Mouse (Mus musculus): ENCODE results near the gene Vmn1r44. TPM values are rescaled to one million over a fixed set of nuclear protein-coding genes. Genes with fewer than 3 reads are reported as not detected.

Vmn1r44 gene
- total RNA-seq, 1 experiment: not detected

DNA sequence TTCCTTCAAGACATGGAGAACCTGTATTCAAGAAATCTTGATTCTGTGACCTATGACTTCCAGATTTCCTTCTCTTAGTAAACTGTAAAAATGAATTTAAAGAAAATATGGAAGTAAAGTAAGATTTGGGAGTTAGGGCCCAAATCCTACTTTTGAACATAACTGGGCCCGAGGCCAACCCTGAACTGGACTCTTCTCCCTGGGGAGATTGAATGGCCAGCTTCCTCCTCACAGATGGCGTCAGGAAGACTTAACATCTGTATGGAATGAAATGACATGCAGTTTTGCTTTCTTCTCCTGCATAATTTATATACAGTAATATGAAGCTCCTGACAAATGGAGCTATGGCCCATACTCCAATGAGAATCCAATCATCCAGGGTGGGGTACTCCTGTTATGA, 57.5 kb downstream of the Vmn1r44 start:
- H3K4me1 ChIP-seq (ENCODE audit: control insufficient read depth in 2 of 2, insufficient read depth in 2 of 2, low read length in 2 of 2, poor library complexity in 1 of 2): no peaks in the 10 kb centered on the region

More for the DNA sequence above, 57.5 kb downstream of the Vmn1r44 start:
- no peak for DNase-seq (ENCODE audit: low read depth, low spot score)
- no peak overlapping the region for H3K27ac ChIP-seq (ENCODE audit: insufficient read depth, low read depth, low read length, poor library complexity, severe bottlenecking)
- TF ChIP-seq HCFC1 (IDR thresholded peaks at IDR 0.05; ENCODE audit: borderline replicate concordance, insufficient read depth, low read length): no peak
- no peak for TF ChIP-seq CHD2 (IDR thresholded peaks at IDR 0.05; ENCODE audit: low read depth, low read length)
- no peak for TF ChIP-seq MAFK (IDR thresholded peaks at IDR 0.05; ENCODE audit: insufficient read depth, low read depth, low read length)
- no peak for TF ChIP-seq ZNF384 (IDR thresholded peaks at IDR 0.05; ENCODE audit: low read depth, low read length)
- TF ChIP-seq ZC3H11A (IDR thresholded peaks at IDR 0.05; ENCODE audit: borderline replicate concordance, low read depth, low read length): no peak
- H3K9ac ChIP-seq (ENCODE audit: insufficient read depth, low read depth, low read length, poor library complexity, severe bottlenecking): no peak overlapping the region
- H3K36me3 ChIP-seq (ENCODE audit: control insufficient read depth, insufficient read depth, low read length, poor library complexity, severe bottlenecking): no peaks in the 10 kb centered on the region
- no peaks in the 10 kb centered on the region for H3K9me3 ChIP-seq (ENCODE audit: control insufficient read depth, insufficient read depth, low read depth, low read length)
- no peak overlapping the region for H3K4me3 ChIP-seq (ENCODE audit: insufficient read depth in 1 of 2, low read depth in 1 of 2, low read length in 2 of 2, poor library complexity in 1 of 2, severe bottlenecking in 1 of 2)
- in situ Hi-C loops (cut with MboI; ENCODE audit: low sequenced_read_pairs in 2 of 2, unreplicated experiment in 2 of 2): no loop called here

Other genes with a start within 250 kb of the Vmn1r44 start
- gene Txnrd3, start 239.7 kb upstream of the Vmn1r44 start, total RNA-seq (2012; rRNA removed): 4.9 and 5.1 TPM in 2 replicates
- gene Vmn1r40, start 176.1 kb upstream of the Vmn1r44 start, total RNA-seq (2012; rRNA removed): not detected in 2 replicates
- not detected in 2 replicates for gene Vmn1r41, start 142.9 kb upstream of the Vmn1r44 start, total RNA-seq (2012; rRNA removed)
- not detected in 2 replicates for gene Vmn1r42, start 7.2 kb upstream of the Vmn1r44 start, total RNA-seq (2012; rRNA removed)
- gene Vmn1r43, start 7.2 kb upstream of the Vmn1r44 start, total RNA-seq (2012; rRNA removed): 0.13 TPM in 1 of 2 replicates, not detected in the other
- gene Vmn1r45, start 56.9 kb downstream of the Vmn1r44 start, total RNA-seq (2012; rRNA removed): not detected in 2 replicates
- gene Vmn1r46, start 85.7 kb downstream of the Vmn1r44 start, total RNA-seq (2012; rRNA removed): not detected in 2 replicates
- 0.58 and 1.4 TPM in 2 replicates for gene Vmn1r47, start 132.5 kb downstream of the Vmn1r44 start, total RNA-seq (2012; rRNA removed)
- gene Vmn1r48, start 153.2 kb downstream of the Vmn1r44 start, total RNA-seq (2012; rRNA removed): not detected in 2 replicates
- not detected in 2 replicates for gene Vmn1r49, start 194.8 kb downstream of the Vmn1r44 start, total RNA-seq (2012; rRNA removed)
- not detected in 2 replicates for gene Vmn1r50, start 217.8 kb downstream of the Vmn1r44 start, total RNA-seq (2012; rRNA removed)
- not detected in 2 replicates for gene Vmn1r51, start 238.9 kb downstream of the Vmn1r44 start, total RNA-seq (2012; rRNA removed)